In the genomic region with DNA sequence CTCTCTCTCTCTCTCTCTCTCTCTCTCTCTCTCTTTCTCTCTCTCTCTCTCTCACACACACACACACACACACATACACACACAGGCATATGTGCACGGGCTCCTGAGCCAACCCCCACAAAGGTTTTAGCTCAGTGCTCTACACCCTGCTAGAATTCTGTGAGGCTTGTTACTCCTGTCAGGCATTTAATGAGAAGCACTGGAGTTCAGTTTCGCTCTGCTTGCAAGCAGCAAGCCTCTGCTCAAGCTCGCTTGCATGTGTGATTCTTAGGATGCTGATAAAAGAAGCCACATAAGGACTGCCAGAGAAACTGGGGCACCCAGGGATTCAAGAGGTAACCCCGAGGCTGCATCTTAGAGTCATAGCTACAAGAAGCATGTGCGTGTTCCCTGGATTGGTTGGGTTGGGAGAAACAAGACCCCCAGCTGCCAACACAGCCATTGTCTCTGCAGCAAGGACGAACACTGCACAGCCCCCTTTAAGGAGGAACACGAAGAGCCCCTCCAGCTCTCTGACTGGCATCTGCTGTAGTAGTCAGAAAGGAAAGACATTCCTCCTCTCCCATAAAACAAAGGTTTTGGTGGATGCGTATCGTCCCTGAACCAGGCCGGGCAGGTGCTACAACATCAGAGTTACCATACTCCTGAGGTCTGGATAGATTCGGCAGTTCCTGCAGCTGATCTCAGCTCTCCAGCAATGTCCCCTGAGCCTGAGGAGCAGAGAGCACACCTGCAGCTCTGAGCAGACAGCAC, we compare ENCODE assay signal across 19 mouse cellular contexts.
DNase-seq lines count a peak whose midpoint lies in the region; ATAC-seq and TF ChIP-seq lines count a peak whose summit lies in the region.
"Had no signal": no experiment of that assay in that cellular context is flagged by ENCODE, and none has a peak within 500 bp of the region (broad histone marks: within the 10 kb centered on the region; RNA-seq: fewer than 3 reads in every experiment).

No protein-coding gene starts in this region.

- no peaks in the 10 kb centered on the region for H3K36me3 ChIP-seq in forebrain, embryonic 10.5 days (replicated peaks)
- no peaks in the 10 kb centered on the region for H3K36me3 ChIP-seq in forebrain, embryonic 11.5 days (ENCODE audit: control insufficient read depth, insufficient read depth, low read length)
- no peaks in the 10 kb centered on the region for H3K36me3 ChIP-seq in forebrain, postnatal 0 days (ENCODE audit: insufficient read depth)
- no peaks in the 10 kb centered on the region for H3K36me3 ChIP-seq in midbrain, embryonic 10.5 days
- H3K36me3 ChIP-seq: midbrain, embryonic 12.5 days had no signal

- no peak overlapping the region for H3K9ac ChIP-seq in forebrain, embryonic 11.5 days (ENCODE audit: low read length)
- H3K9ac ChIP-seq in forebrain, postnatal 0 days, result peak overlapping the region; percentile 10; the same call in 1 of the 2 replicates
- H3K9ac ChIP-seq: liver, embryonic 14.5 days; midbrain, embryonic 12.5 days had no signal

- WGBS in forebrain, embryonic 10.5 days, result 75% methylated on average over 11 of the region's 11 CpGs
- 71% methylated on average over 11 of the region's 11 CpGs for WGBS in forebrain, embryonic 11.5 days
- 36% methylated on average over 11 of the region's 11 CpGs for WGBS in forebrain, postnatal 0 days
- 79% methylated on average over 11 of the region's 11 CpGs for WGBS in midbrain, embryonic 10.5 days

- TF ChIP-seq CTCF in forebrain, postnatal 0 days (IDR thresholded peaks at IDR 0.05; ENCODE audit: low read depth), result no peak

- 0 out of 2 replicates have a peak overlapping the region, but pooled peaks have one; percentile 9 for H3K27ac ChIP-seq in forebrain, embryonic 10.5 days
- no peak overlapping the region for H3K27ac ChIP-seq in forebrain, embryonic 11.5 days (ENCODE audit: low read depth, low read length)
- peak overlapping the region; percentile 45; the same call in 1 of the 2 replicates for H3K27ac ChIP-seq in forebrain, postnatal 0 days (ENCODE audit: low read depth, low read length)
- H3K27ac ChIP-seq in midbrain, embryonic 10.5 days (replicated peaks), result 0 out of 2 replicates have a peak overlapping the region, but pooled peaks have one; percentile 13
- H3K27ac ChIP-seq: left cerebral cortex, adult 2 months; liver, embryonic 14.5 days; midbrain, embryonic 12.5 days had no signal

- no peak for DNase-seq in forebrain, embryonic 10.5 days (ENCODE audit: extremely low spot score, low spot score)
- no peak for DNase-seq in forebrain, embryonic 11.5 days (ENCODE audit: low spot score)
- peak; percentile 70 for DNase-seq in brain, adult 2 months (ENCODE audit: low read depth, low spot score)
- DNase-seq in forebrain, postnatal 0 days, result peak; percentile 71
- no peak for DNase-seq in midbrain, embryonic 10.5 days (ENCODE audit: low spot score)
- DNase-seq in urinary bladder, postnatal 14 days (ENCODE audit: low spot score), result no peak
- DNase-seq in kidney, adult 18-20 months, result no peak
- DNase-seq: cerebellum, adult 8-10 months; gastrocnemius, postnatal 14 days; heart, postnatal 36 days; kidney, adult 8-10 months; right cerebral cortex, postnatal 25 days; thymus, postnatal 36 days had no signal

- peaks cover 18% of the 10 kb centered on the region for H3K4me1 ChIP-seq in forebrain, embryonic 10.5 days
- H3K4me1 ChIP-seq in forebrain, embryonic 11.5 days (replicated peaks; ENCODE audit: control insufficient read depth, insufficient read depth, low read length), result peaks cover 2% of the 10 kb centered on the region; the same call in 1 of the 2 replicates
- H3K4me1 ChIP-seq in forebrain, postnatal 0 days (ENCODE audit: insufficient read depth), result peaks cover 10% of the 10 kb centered on the region
- peaks cover 11% of the 10 kb centered on the region; the same call in 1 of the 2 replicates for H3K4me1 ChIP-seq in midbrain, embryonic 10.5 days

- no peak overlapping the region for H3K4me2 ChIP-seq in forebrain, embryonic 11.5 days (ENCODE audit: low read depth, low read length, severe bottlenecking)
- H3K4me2 ChIP-seq in forebrain, postnatal 0 days (ENCODE audit: low read depth), result no peak overlapping the region
- H3K4me2 ChIP-seq: heart, embryonic 11.5 days; midbrain, embryonic 12.5 days had no signal

- H3K4me3 ChIP-seq in forebrain, embryonic 10.5 days, result no peak overlapping the region
- no peak overlapping the region for H3K4me3 ChIP-seq in forebrain, embryonic 11.5 days (ENCODE audit: low read depth, low read length)
- no peak overlapping the region for H3K4me3 ChIP-seq in forebrain, postnatal 0 days (ENCODE audit: low read depth, low read length)
- H3K4me3 ChIP-seq in midbrain, embryonic 10.5 days, result no peak overlapping the region
- H3K4me3 ChIP-seq: left cerebral cortex, adult 2 months; midbrain, embryonic 12.5 days had no signal

- ATAC-seq in forebrain, embryonic 11.5 days (replicated peaks; ENCODE audit: low FRiP score), result no peak
- ATAC-seq in forebrain, postnatal 0 days, result peak; percentile 89
- ATAC-seq in monocyte, adult 5-6 weeks (replicated peaks; ENCODE audit: insufficient number of reproducible peaks, low FRiP score, low TSS enrichment, poor library complexity, severe bottlenecking), result no peak
- ATAC-seq: Patski had no signal

- no peaks in the 10 kb centered on the region for H3K27me3 ChIP-seq in forebrain, embryonic 10.5 days (ENCODE audit: poor library complexity, severe bottlenecking)
- H3K27me3 ChIP-seq in forebrain, embryonic 11.5 days (ENCODE audit: control insufficient read depth, insufficient read depth, low read length), result no peaks in the 10 kb centered on the region
- no peaks in the 10 kb centered on the region for H3K27me3 ChIP-seq in forebrain, postnatal 0 days (ENCODE audit: insufficient read depth, low read length)
- H3K27me3 ChIP-seq in midbrain, embryonic 10.5 days (ENCODE audit: low read depth, poor library complexity, severe bottlenecking), result no peaks in the 10 kb centered on the region
- H3K27me3 ChIP-seq: midbrain, embryonic 12.5 days; Patski had no signal

- no peaks in the 10 kb centered on the region for H3K9me3 ChIP-seq in forebrain, embryonic 10.5 days
- H3K9me3 ChIP-seq in forebrain, embryonic 11.5 days (ENCODE audit: control insufficient read depth, low read length), result no peaks in the 10 kb centered on the region
- no peaks in the 10 kb centered on the region for H3K9me3 ChIP-seq in forebrain, postnatal 0 days (ENCODE audit: low read length)
- H3K9me3 ChIP-seq in midbrain, embryonic 10.5 days (replicated peaks), result no peaks in the 10 kb centered on the region
- H3K9me3 ChIP-seq: midbrain, embryonic 12.5 days had no signal

Comparison
In these comparisons a context has a peak if more than half of its experiments do, and no peak if none do; other contexts are left out.
1. DNase-seq: peak in brain, adult 2 months (single experiment) and forebrain, postnatal 0 days (single experiment); none in forebrain, embryonic 10.5 days (single experiment), forebrain, embryonic 11.5 days (single experiment), midbrain, embryonic 10.5 days (single experiment), urinary bladder, postnatal 14 days (single experiment) and kidney, adult 18-20 months (single experiment).